Mouse (Mus musculus) erythroblast, embryonic 14.5 days (primary cell): ENCODE results near the gene Timmdc1.

Experiments
- GATA1 ChIP-seq: IDR thresholded peaks from 2 replicates; pipeline ENCODE4 v1.6.1; 2012; ENCODE audit warnings: low read length, inconsistent platforms, mixed read lengths
- TAL1 ChIP-seq: IDR thresholded peaks from 3 replicates; pipeline ENCODE4 v1.6.1; 2012; ENCODE audit warnings: low read length, inconsistent platforms, mixed read lengths

DNA sequence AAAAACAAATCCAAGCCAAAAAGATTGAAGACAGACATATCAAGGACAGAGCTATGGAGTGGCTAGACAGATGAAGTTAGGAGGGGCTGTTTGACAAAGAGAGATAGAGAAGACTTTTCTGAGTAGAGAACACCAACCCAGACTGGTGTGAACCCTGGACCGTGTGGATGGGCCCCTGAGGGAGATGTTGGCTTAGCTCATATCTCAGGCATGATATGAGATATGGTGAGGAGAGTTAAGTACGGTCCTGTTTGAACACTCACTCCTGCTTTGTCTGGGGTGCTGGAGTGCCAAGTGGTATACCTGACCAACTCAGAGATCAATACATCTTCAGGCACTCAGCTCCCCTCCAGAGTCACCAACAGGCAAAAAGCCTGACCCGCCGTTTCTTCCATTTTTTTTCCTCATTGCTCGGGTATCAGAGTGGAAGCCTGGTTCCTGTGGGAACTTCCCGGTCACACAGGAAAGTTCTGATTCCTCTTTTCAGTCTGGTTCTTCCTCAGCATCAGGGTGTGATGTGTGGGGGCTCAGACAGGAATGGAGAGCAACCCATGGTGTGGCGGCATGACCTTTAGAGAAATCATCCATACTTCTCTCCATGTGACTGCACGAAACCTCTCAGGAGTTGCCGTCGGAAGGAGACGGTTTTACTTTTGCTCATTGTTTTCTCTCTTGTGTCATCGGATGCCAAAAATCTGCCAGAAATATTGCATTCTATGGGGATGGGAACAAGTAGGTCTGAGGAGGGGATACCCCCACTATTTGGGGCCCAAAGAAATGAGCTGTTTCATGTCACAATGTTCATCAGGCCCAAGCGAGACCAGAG is 55.2 kb downstream of the Timmdc1 start:
- TF ChIP-seq GATA1, result no peak
- no peak for TF ChIP-seq TAL1
